Comparison of ENCODE assay signal across 26 mouse cellular contexts in the genomic region with DNA sequence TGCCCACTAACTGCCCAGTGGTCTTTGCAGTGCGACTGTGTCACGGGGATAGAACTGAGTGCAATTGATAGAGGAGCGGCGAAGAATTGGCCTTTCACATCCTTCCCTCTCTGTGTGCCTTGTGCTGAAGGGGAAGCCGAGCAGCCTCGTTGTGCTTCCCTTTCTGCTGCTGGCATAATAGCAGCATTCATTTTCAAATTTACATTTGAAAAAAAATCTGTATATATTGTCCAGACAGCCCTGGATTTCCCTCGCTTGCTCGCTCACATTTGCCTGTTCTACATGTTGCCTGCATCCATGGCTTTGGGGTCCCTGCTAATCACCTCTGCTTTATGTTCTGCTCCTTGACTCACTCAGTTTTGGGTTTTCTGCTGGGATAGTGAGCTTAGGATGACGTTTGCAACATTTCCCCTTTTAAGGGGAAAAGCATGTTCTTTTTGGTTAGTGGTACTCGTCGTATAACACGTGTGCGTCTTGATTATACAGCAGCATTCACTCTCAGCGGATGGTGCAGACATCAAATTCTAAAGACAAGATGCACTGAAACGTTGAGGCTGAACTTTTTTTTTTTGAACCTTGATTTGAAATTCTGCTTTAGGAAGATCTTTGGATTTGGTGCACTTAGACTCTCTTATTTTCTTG. TPM values are rescaled to one million over a fixed set of nuclear protein-coding genes. Genes with fewer than 3 reads are reported as not detected.
DNase-seq lines count a peak whose midpoint lies in the region; ATAC-seq and TF ChIP-seq lines count a peak whose summit lies in the region.
"Had no signal": no experiment of that assay in that cellular context is flagged by ENCODE, and none has a peak within 500 bp of the region (broad histone marks: within the 10 kb centered on the region; RNA-seq: fewer than 3 reads in every experiment).

No protein-coding gene starts in this region.

- H3K36me3 ChIP-seq in forebrain, embryonic 13.5 days (ENCODE audit: poor library complexity, severe bottlenecking) = no peaks in the 10 kb centered on the region
- peaks cover 3% of the 10 kb centered on the region; the same call in 1 of the 2 replicates for H3K36me3 ChIP-seq in forebrain, postnatal 0 days (ENCODE audit: insufficient read depth)
- H3K36me3 ChIP-seq: embryonic facial prominence, embryonic 13.5 days; heart, embryonic 10.5 days had no signal

- no peak overlapping the region for H3K9ac ChIP-seq in forebrain, embryonic 13.5 days
- peak overlapping the region; percentile 40; the same call in 1 of the 2 replicates for H3K9ac ChIP-seq in forebrain, postnatal 0 days
- H3K9ac ChIP-seq: embryonic facial prominence, embryonic 13.5 days; hindbrain, embryonic 13.5 days had no signal

- H3K9me3 ChIP-seq in forebrain, embryonic 13.5 days (replicated peaks) = no peaks in the 10 kb centered on the region
- no peaks in the 10 kb centered on the region for H3K9me3 ChIP-seq in forebrain, postnatal 0 days (ENCODE audit: low read length)
- H3K9me3 ChIP-seq: embryonic facial prominence, embryonic 13.5 days; heart, embryonic 10.5 days; hindbrain, embryonic 13.5 days had no signal

- H3K27ac ChIP-seq in layer of hippocampus, adult 2 months = peak overlapping the region; percentile 58; the same call in 1 of the 2 replicates
- peak overlapping the region; percentile 76 for H3K27ac ChIP-seq in forebrain, embryonic 13.5 days
- H3K27ac ChIP-seq in forebrain, postnatal 0 days (ENCODE audit: low read depth, low read length) = peak overlapping the region; percentile 80
- H3K27ac ChIP-seq: embryonic facial prominence, embryonic 13.5 days; heart, embryonic 10.5 days; hindbrain, embryonic 13.5 days had no signal

- 55% methylated on average over 15 of the region's 15 CpGs for WGBS in forebrain, embryonic 13.5 days
- 28% methylated on average over 15 of the region's 15 CpGs for WGBS in forebrain, postnatal 0 days

- DNase-seq in layer of hippocampus, adult 2 months (ENCODE audit: low spot score in 2 of 2) = no peak
- no peak for DNase-seq in layer of hippocampus, adult 9-11 months
- peak; percentile 58 to 72 for DNase-seq in right cerebral cortex, postnatal 10 days (ENCODE audit: low spot score in 2 of 2)
- no peak for DNase-seq in right cerebral cortex, postnatal 4 days
- peak; percentile 73 for DNase-seq in forebrain, postnatal 0 days
- no peak for DNase-seq in embryo, embryonic 10 days (ENCODE audit: low spot score)
- DNase-seq in embryo, embryonic 9.5 days (ENCODE audit: extremely low spot score) = no peak
- DNase-seq: adrenal gland, adult 2 months; adrenal gland, postnatal 25 days; cerebellum, adult 11 months; cerebellum, adult 8-10 months; cerebellum, postnatal 14 days; gastrocnemius, postnatal 10 days; heart, adult 18-20 months; heart, postnatal 10 days; heart, postnatal 4 days had no signal

- H3K4me3 ChIP-seq in layer of hippocampus, adult 2 months = no peak overlapping the region
- no peak overlapping the region for H3K4me3 ChIP-seq in forebrain, embryonic 13.5 days
- no peak overlapping the region for H3K4me3 ChIP-seq in forebrain, postnatal 0 days (ENCODE audit: low read depth, low read length)
- H3K4me3 ChIP-seq: embryonic facial prominence, embryonic 13.5 days; heart, embryonic 10.5 days; hindbrain, embryonic 13.5 days had no signal

- peaks cover 31% of the 10 kb centered on the region for H3K4me1 ChIP-seq in forebrain, embryonic 13.5 days
- peaks cover 16% of the 10 kb centered on the region for H3K4me1 ChIP-seq in forebrain, postnatal 0 days (ENCODE audit: insufficient read depth)
- H3K4me1 ChIP-seq: embryonic facial prominence, embryonic 13.5 days; heart, embryonic 10.5 days had no signal

- H3K4me2 ChIP-seq in forebrain, embryonic 13.5 days = 0 out of 2 replicates have a peak overlapping the region, but pooled peaks have one; percentile 27
- peak overlapping the region; percentile 20 for H3K4me2 ChIP-seq in forebrain, postnatal 0 days (ENCODE audit: low read depth)
- H3K4me2 ChIP-seq: embryonic facial prominence, embryonic 13.5 days; hindbrain, embryonic 13.5 days had no signal

- peak; percentile 74 for ATAC-seq in forebrain, embryonic 13.5 days
- peak; percentile 81 for ATAC-seq in forebrain, postnatal 0 days

- no peak for TF ChIP-seq CTCF in layer of hippocampus, adult 2 months (conservative IDR thresholded peaks at IDR 0.05)
- no peak for TF ChIP-seq CTCF in forebrain, postnatal 0 days (IDR thresholded peaks at IDR 0.05; ENCODE audit: low read depth)

- H3K27me3 ChIP-seq in forebrain, embryonic 13.5 days = no peaks in the 10 kb centered on the region
- H3K27me3 ChIP-seq in forebrain, postnatal 0 days (ENCODE audit: insufficient read depth, low read length) = no peaks in the 10 kb centered on the region
- H3K27me3 ChIP-seq: embryonic facial prominence, embryonic 13.5 days; hindbrain, embryonic 13.5 days had no signal

RNA-seq across cellular contexts. Expression of a gene that starts 47.4 kb away (rescaled TPM):
- total RNA-seq in layer of hippocampus, adult 2 months (2021) = not detected
- not detected in 2 replicates for polyA plus RNA-seq in forebrain, embryonic 13.5 days (2015; fragmentation: Nextera tagmentation; extraction: Ambion mirVana)
- not detected in 2 replicates for total RNA-seq in forebrain, postnatal 0 days (2014; rRNA removed)
- not detected in 2 replicates for polyA plus RNA-seq in forebrain, postnatal 0 days (2015; fragmentation: Nextera tagmentation; extraction: Ambion mirVana)
- total RNA-seq: adrenal gland, adult 2 months; adrenal gland, postnatal 25 days; common myeloid progenitor, adult 5-6 weeks; ES-E14; gastrocnemius, postnatal 10 days; gastrocnemius, postnatal 4 days; heart, adult 18-20 months; heart, postnatal 10 days; heart, postnatal 4 days had no signal
- polyA plus RNA-seq: adrenal gland, adult 2 months; embryonic facial prominence, embryonic 13.5 days; frontal cortex, adult 2 months; heart, embryonic 10.5 days; heart, embryonic 14.5 days; hindbrain, embryonic 13.5 days; intestine, embryonic 14.5 days had no signal

Comparison
In these comparisons a context has a peak if more than half of its experiments do, and no peak if none do; other contexts are left out.
1. DNase-seq: peak in right cerebral cortex, postnatal 10 days (2 of 2) and forebrain, postnatal 0 days (single experiment); none in layer of hippocampus, adult 2 months (0 of 2), layer of hippocampus, adult 9-11 months (single experiment), right cerebral cortex, postnatal 4 days (single experiment), embryo, embryonic 10 days (single experiment) and embryo, embryonic 9.5 days (single experiment).
2. Peak in every context shown above with its lines, with median percentiles within 50 percentile points of each other: H3K27ac ChIP-seq.